Mouse (Mus musculus): Measurements from ENCODE around the gene Brpf1. TPM values are rescaled to one million over a fixed set of nuclear protein-coding genes. Genes with fewer than 3 reads are reported as not detected.

Brpf1 gene
- polyA plus RNA-seq, 1 experiment = 16.6 TPM

DNA sequence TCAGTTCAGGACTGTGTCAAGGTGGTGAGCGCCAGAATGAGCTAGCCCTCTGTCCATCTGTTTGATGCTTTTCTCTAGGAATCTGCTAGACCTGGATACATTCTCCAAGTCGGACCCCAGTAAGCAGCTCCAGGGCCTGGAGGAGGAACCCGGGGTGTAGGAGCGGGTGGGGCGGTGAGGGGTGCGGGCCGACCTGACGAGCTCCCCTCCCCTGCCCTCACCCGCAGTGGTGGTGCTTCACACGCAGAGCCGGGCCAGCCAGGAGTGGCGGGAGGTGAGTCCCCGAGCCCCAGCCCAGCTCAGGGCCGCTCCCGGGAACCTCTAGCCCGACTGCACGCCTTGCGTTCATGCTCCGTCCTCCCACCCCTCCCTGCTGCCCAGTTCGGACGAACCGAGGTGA lies 24.0 kb upstream of the Brpf1 start:
- H3K9me3 ChIP-seq = no peaks in the 10 kb centered on the region
- peaks cover 34% of the 10 kb centered on the region for H3K36me3 ChIP-seq (replicated peaks; ENCODE audit: low read length)
- no peak overlapping the region for H3K4me3 ChIP-seq (replicated peaks)
- H3K27me3 ChIP-seq (replicated peaks) = peaks cover 47% of the 10 kb centered on the region
- TF ChIP-seq FLI1 (IDR thresholded peaks at IDR 0.05; ENCODE audit: low read length) = no peak
- TF ChIP-seq GATA1 (IDR thresholded peaks at IDR 0.05; ENCODE audit: borderline replicate concordance, low read length) = no peak
- H3K4me1 ChIP-seq = peaks cover 33% of the 10 kb centered on the region

- Histone ChIP-seq H3K4me3 (replicated peaks) (no peak overlapping the region), H3K4me1 (peaks cover 33% of the 10 kb centered on the region), H3K9me3 (no peaks in the 10 kb centered on the region), H3K36me3 (replicated peaks; ENCODE audit: low read length) (peaks cover 29% of the 10 kb centered on the region), H3K27me3 (replicated peaks) (peaks cover 51% of the 10 kb centered on the region)
- TF ChIP-seq GATA1 (IDR thresholded peaks at IDR 0.05; ENCODE audit: borderline replicate concordance, low read length) (no peak), FLI1 (IDR thresholded peaks at IDR 0.05; ENCODE audit: low read length) (no peak)
Measured at GRCm38 (mm10) chr6:113283500-113283899, 23.4 kb upstream of the Brpf1 start.

GRCm38 (mm10) chr6:113284931-113285330 lies 22.0 kb upstream of the Brpf1 start:
- Histone ChIP-seq H3K9me3 (no peaks in the 10 kb centered on the region), H3K36me3 (replicated peaks; ENCODE audit: low read length) (peaks cover 14% of the 10 kb centered on the region), H3K27me3 (replicated peaks) (peaks cover 57% of the 10 kb centered on the region), H3K4me3 (replicated peaks) (no peak overlapping the region), H3K4me1 (peaks cover 33% of the 10 kb centered on the region)
- TF ChIP-seq FLI1 (IDR thresholded peaks at IDR 0.05; ENCODE audit: low read length) (no peak), GATA1 (IDR thresholded peaks at IDR 0.05; ENCODE audit: borderline replicate concordance, low read length) (no peak)

DNA sequence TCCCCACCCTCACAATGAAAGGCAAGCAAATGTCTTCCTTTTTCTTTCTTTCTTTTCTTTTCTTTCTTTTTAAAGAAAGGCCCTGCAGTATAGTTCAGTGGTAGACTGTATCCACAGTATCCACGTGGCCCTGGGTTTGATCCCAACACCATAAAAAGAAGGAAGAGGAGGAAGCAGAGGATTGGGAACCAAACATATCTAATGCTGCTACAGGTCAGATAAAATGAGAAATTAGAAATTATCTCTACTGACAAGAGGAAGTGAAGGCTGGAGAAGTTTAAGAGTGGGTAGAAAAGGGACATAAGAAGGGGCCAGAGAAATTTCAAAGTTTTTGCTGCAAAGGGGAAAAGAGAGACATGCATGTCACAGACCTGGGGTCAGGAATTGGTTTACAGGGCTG lies 20.6 kb upstream of the Brpf1 start:
- H3K4me3 ChIP-seq (replicated peaks) = no peak overlapping the region
- peaks cover 33% of the 10 kb centered on the region for H3K4me1 ChIP-seq
- TF ChIP-seq GATA1 (IDR thresholded peaks at IDR 0.05; ENCODE audit: borderline replicate concordance, low read length) (no peak), FLI1 (IDR thresholded peaks at IDR 0.05; ENCODE audit: low read length) (no peak)
- no peaks in the 10 kb centered on the region for H3K9me3 ChIP-seq
- H3K27me3 ChIP-seq (replicated peaks) = peaks cover 58% of the 10 kb centered on the region
- H3K36me3 ChIP-seq (replicated peaks; ENCODE audit: low read length) = peaks cover under 1% of the 10 kb centered on the region

GRCm38 (mm10) chr6:113287236-113287635 lies 19.7 kb upstream of the Brpf1 start:
- no peak for TF ChIP-seq FLI1 (IDR thresholded peaks at IDR 0.05; ENCODE audit: low read length)
- no peak for TF ChIP-seq GATA1 (IDR thresholded peaks at IDR 0.05; ENCODE audit: borderline replicate concordance, low read length)
- Histone ChIP-seq H3K4me3 (replicated peaks) (no peak overlapping the region), H3K9me3 (no peaks in the 10 kb centered on the region), H3K27me3 (replicated peaks) (peaks cover 57% of the 10 kb centered on the region), H3K4me1 (peaks cover 29% of the 10 kb centered on the region), H3K36me3 (replicated peaks; ENCODE audit: low read length) (no peaks in the 10 kb centered on the region)

GRCm38 (mm10) chr6:113289346-113289745 lies 17.6 kb upstream of the Brpf1 start:
- no peaks in the 10 kb centered on the region for H3K36me3 ChIP-seq (replicated peaks; ENCODE audit: low read length)
- H3K4me3 ChIP-seq (replicated peaks) = no peak overlapping the region
- no peaks in the 10 kb centered on the region for H3K9me3 ChIP-seq
- peaks cover 21% of the 10 kb centered on the region for H3K4me1 ChIP-seq
- peaks cover 39% of the 10 kb centered on the region for H3K27me3 ChIP-seq (replicated peaks)
- TF ChIP-seq FLI1 (IDR thresholded peaks at IDR 0.05; ENCODE audit: low read length) (no peak), GATA1 (IDR thresholded peaks at IDR 0.05; ENCODE audit: borderline replicate concordance, low read length) (no peak)

- H3K27me3 ChIP-seq (replicated peaks) = peaks cover 36% of the 10 kb centered on the region
- H3K36me3 ChIP-seq (replicated peaks; ENCODE audit: low read length) = no peaks in the 10 kb centered on the region
- peaks cover 21% of the 10 kb centered on the region for H3K4me1 ChIP-seq
- TF ChIP-seq GATA1 (IDR thresholded peaks at IDR 0.05; ENCODE audit: borderline replicate concordance, low read length) = no peak
- no peaks in the 10 kb centered on the region for H3K9me3 ChIP-seq
- no peak overlapping the region for H3K4me3 ChIP-seq (replicated peaks)
Measured at GRCm38 (mm10) chr6:113290346-113290745, 16.6 kb upstream of the Brpf1 start.

GRCm38 (mm10) chr6:113292938-113293337 lies 14.0 kb upstream of the Brpf1 start:
- TF ChIP-seq FLI1 (IDR thresholded peaks at IDR 0.05; ENCODE audit: low read length) = no peak
- no peak for TF ChIP-seq GATA1 (IDR thresholded peaks at IDR 0.05; ENCODE audit: borderline replicate concordance, low read length)
- peaks cover 24% of the 10 kb centered on the region for H3K27me3 ChIP-seq (replicated peaks)
- H3K4me1 ChIP-seq = peaks cover 17% of the 10 kb centered on the region
- no peaks in the 10 kb centered on the region for H3K9me3 ChIP-seq
- no peak overlapping the region for H3K4me3 ChIP-seq (replicated peaks)
- no peaks in the 10 kb centered on the region for H3K36me3 ChIP-seq (replicated peaks; ENCODE audit: low read length)

GRCm38 (mm10) chr6:113296046-113296445 lies 10.9 kb upstream of the Brpf1 start:
- Histone ChIP-seq H3K27me3 (replicated peaks) (peaks cover 14% of the 10 kb centered on the region), H3K9me3 (no peaks in the 10 kb centered on the region), H3K4me3 (replicated peaks) (no peak overlapping the region), H3K4me1 (peaks cover 22% of the 10 kb centered on the region), H3K36me3 (replicated peaks; ENCODE audit: low read length) (no peaks in the 10 kb centered on the region)
- TF ChIP-seq GATA1 (IDR thresholded peaks at IDR 0.05; ENCODE audit: borderline replicate concordance, low read length) = no peak

DNA sequence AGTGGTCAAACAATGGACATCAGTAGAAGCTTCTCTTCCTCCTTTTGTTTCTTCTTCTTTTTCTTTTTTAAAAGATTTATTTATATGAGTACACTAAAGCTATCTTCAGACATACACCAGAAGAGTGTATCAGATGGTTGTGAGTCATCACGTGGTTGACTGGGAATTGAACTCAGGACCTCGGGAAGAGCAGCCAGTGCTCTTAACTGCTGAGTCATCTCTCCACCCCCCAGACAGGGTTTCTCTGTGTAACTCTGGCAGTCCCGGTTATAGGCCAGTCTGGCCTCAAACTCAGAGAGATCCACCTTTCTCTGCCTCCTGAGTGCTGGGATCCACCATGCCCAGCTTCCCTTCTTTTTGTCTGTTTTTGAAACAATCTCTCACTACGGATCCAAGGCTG lies 10.3 kb upstream of the Brpf1 start:
- Histone ChIP-seq H3K4me3 (replicated peaks) (no peak overlapping the region), H3K36me3 (replicated peaks; ENCODE audit: low read length) (no peaks in the 10 kb centered on the region), H3K4me1 (peaks cover 28% of the 10 kb centered on the region), H3K27me3 (replicated peaks) (peaks cover 13% of the 10 kb centered on the region), H3K9me3 (no peaks in the 10 kb centered on the region)
- TF ChIP-seq GATA1 (IDR thresholded peaks at IDR 0.05; ENCODE audit: borderline replicate concordance, low read length) = no peak
- TF ChIP-seq FLI1 (IDR thresholded peaks at IDR 0.05; ENCODE audit: low read length) = no peak

- TF ChIP-seq GATA1 (IDR thresholded peaks at IDR 0.05; ENCODE audit: borderline replicate concordance, low read length) (no peak), FLI1 (IDR thresholded peaks at IDR 0.05; ENCODE audit: low read length) (no peak)
- peaks cover 2% of the 10 kb centered on the region for H3K27me3 ChIP-seq (replicated peaks)
- H3K4me1 ChIP-seq = peaks cover 51% of the 10 kb centered on the region
- no peaks in the 10 kb centered on the region for H3K9me3 ChIP-seq
- H3K4me3 ChIP-seq (replicated peaks) = no peak overlapping the region
- H3K36me3 ChIP-seq (replicated peaks; ENCODE audit: low read length) = no peaks in the 10 kb centered on the region
Measured at GRCm38 (mm10) chr6:113301350-113301749, 5.6 kb upstream of the Brpf1 start.

All from megakaryocyte, embryonic 14.5 days (primary cell).